Mouse (Mus musculus): ENCODE results near the gene Fes.

Gene Fes

DNA sequence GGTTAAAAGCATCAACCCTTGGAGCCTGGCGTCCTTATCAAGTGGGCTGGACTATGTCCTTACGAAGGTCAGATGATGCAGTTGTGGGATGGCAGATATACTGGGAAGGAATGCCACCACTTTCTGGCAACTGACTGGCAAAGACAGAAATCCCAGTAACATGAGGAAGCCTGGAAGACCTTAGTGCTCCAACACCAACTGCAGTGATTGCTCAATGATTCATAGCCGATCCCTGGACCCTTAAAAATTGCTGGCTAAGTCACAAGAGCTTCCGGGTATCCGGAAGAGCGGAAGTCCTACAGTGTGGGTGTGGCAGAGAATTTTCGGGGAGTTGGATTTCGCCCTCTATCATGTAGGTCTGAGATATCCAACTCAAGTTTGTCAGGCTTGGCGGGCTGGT is 41.6 kb downstream of the Fes start:
- ATAC-seq (ENCODE audit: low TSS enrichment), result no peak

DNA sequence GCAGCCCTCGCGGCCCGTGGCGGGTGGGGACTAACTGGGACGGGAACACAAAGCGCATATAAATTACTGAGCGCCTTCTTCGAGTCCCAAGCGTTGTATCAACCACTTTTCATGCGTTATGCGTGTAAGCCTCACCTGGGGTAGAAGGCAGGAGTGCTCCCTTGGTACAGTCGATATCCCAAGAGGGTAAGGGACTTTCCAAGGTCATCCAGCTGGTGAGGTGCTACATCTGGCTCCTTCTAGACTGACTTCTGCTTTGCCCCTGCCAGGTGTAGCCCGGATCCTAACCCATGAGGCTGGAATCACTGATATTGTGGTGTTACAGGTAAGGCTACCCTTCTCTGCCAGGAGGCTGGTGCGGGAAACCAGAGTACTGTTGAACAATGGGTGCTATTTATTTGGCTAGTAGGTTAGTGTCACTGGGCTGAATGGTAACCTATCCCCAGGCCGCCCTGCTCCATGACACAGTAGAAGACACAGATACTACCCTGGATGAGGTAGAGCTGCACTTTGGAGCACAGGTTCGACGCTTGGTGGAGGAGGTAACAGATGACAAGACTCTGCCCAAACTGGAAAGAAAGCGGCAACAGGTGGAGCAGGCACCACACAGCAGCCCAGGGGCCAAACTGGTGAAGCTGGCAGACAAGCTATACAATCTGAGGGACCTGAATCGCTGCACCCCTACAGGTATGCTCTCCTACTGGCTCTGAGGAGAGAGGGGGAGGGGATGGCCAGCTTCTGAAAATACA is 44.3 kb downstream of the Fes start:
- ATAC-seq (ENCODE audit: low TSS enrichment), result no peak

DNA sequence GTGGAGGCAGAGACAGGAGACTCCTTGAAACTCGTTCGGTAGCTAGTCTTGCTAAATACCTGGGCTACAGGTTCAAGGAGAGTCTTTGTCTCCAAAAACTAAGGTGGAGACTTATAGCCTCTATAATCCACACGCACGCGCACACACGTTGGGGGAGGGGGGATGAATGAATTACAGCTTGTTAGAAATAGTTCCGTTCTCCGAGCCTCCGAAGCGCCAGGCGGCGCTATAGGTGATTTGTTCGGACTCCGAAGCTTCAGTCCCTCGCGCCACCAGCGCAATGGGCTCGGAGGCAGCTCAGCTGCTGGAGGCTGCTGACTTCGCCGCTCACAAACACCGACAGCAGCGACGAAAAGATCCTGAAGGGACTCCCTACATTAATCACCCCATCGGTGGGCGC is 44.9 kb downstream of the Fes start, which contains the start of gene Hddc3:
Hddc3 (plus strand) TSS at position 247 of the 400 bp plus-strand sequence.
- ATAC-seq (ENCODE audit: low TSS enrichment), result peak; percentile 53

DNA sequence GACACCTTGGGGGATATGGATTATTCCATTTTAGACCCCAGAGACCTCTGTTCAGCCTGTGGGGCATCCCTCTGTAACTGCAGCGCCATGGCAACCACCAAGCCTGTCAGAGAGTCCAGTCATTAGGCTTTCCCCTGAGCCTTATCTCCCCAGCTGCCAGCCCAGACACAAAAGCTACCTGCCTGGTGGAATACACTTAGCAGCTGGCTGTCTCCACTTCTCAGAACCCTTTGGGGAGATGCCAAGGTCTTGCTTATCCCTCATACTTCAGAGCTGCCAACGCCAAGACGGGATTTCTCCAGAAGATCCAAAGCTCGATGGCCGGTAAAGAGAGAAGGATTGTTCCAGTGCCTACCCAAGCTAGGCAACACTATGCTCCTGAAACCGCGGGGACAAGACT is 46.0 kb downstream of the Fes start:
- ATAC-seq (ENCODE audit: low TSS enrichment), result no peak

DNA sequence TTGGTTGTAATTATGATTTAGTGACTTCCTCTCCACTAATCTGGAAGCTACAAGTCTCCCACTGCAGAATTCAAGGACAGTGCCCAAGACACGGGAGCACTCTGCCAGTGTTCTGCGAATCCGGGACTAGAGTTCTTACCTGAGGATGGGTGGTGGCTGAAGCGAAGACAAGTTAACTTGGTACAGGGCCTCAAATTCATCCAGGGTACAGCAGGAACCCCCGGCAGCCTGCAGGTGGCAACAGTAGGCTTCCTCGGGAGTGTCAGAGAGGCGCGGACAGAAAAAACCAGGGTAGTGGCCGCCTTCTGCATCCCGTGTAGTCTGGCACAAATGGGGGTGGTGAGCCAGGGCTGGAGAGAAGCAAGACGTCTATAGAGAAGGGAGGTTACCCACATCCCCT is 47.0 kb downstream of the Fes start, which contains the start of gene Unc45a:
Unc45a (minus strand) TSS at position 213 of the 400 bp plus-strand sequence.
- peak; percentile 60 for ATAC-seq (ENCODE audit: low TSS enrichment)

GRCm38 (mm10) chr7:80339793-80340628 is 47.7 kb downstream of the Fes start:
- ATAC-seq (ENCODE audit: low TSS enrichment), result peak; percentile 89

GRCm38 (mm10) chr7:80339371-80339770 is 48.4 kb downstream of the Fes start:
- ATAC-seq (ENCODE audit: low TSS enrichment), result no peak

DNA sequence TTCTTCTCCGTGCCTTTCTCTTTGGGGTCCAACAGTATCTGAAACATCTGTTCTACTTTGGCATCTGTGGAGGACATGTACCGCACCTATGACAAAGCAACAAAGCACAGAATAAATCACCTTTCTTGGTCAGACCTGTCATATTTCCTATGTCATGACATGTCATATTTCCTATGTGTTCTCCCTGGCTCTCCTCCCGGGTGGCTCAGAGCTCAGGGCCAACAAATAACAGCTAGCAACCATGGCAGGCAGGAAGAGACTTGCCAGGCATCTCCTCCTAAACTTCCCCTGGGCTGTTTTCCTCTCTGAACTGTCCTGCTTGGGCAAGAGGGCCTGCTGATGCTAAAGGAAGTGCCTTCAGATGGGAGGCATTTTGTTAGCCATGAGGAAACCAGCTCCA is 50.8 kb downstream of the Fes start:
- no peak for ATAC-seq (ENCODE audit: low TSS enrichment)

GRCm38 (mm10) chr7:80334848-80335247 is 52.9 kb downstream of the Fes start:
- ATAC-seq (ENCODE audit: low TSS enrichment), result no peak

DNA sequence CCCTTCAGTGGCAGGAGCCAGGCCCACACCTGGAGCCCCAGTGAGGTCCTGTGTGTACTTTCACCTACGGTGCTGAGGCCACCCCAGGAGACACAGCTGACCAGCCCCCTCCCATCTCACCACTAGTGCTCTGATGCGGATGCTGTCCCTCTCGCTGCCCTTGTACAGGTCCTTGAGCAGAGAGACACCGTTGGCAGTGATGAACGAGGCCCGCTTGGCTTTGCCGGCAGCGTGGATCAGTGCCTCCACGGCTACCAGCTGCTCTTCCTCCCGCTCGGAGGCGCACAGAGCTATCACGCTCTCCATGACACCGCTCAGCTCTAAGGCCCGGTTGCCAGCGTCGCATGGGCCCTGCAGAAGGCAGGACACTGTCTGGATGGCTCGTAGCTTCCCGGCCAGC is 56.3 kb downstream of the Fes start:
- no peak for ATAC-seq (ENCODE audit: low TSS enrichment)

DNA sequence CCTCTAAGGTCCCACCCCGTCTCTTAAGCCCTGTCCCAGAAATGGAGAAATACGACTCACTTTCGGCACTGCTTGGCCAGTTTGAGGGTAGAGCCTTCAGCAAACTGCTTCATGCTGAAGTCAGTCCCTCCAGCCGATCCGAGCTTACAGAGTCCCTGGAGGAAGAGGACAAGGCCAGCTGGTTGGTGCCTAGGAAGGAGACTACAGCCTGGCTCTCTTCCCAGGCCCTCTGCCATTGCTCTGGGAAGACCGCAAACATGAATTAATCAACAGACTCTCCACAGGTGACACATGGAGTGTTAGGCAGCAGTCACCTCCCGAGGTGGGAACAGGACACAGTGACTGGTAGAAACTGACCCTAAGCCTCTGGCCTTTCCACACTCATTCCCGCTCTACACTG is 57.5 kb downstream of the Fes start:
- no peak for ATAC-seq (ENCODE audit: low TSS enrichment)
